Mouse (Mus musculus) lung, postnatal 0 days (tissue): ENCODE measurements around the gene Phykpl.

Source experiments
- CTCF ChIP-seq: IDR thresholded peaks from 2 replicates; pipeline ENCODE4 v1.5.1; 2016; ENCODE audit warnings: antibody characterized with exemption, mild to moderate bottlenecking
- EP300 ChIP-seq: IDR thresholded peaks from 2 replicates; pipeline ENCODE4 v1.6.1; 2016; ENCODE audit warnings: antibody characterized with exemption, mild to moderate bottlenecking, control low read depth

- TF ChIP-seq CTCF: no peak
- no peak for TF ChIP-seq EP300
These were observed 32.5 kb upstream of the Phykpl start for GRCm38 (mm10) chr11:51552091-51552490.
